ENCODE assay signal across 10 mouse cellular contexts in genomic region chrX:12116128-12116527, GRCm38 (mm10). TPM values are rescaled to one million over a fixed set of nuclear protein-coding genes. Genes with fewer than 3 reads are reported as not detected.
A peak's percentile ranks its signal among the peaks of the same experiment; 100 is the strongest.
DNase-seq lines count a peak whose midpoint lies in the region; ATAC-seq lines count a peak whose summit lies in the region.
"Had no signal": no experiment of that assay in that cellular context is flagged by ENCODE, and none has a peak within 500 bp of the region (broad histone marks: within the 10 kb centered on the region; RNA-seq: fewer than 3 reads in every experiment).

No protein-coding gene starts in this region.

- peaks cover 7% of the 10 kb centered on the region; the same call in 1 of the 2 replicates for H3K27me3 ChIP-seq in kidney, embryonic 15.5 days
- H3K27me3 ChIP-seq in heart, embryonic 14.5 days (ENCODE audit: control insufficient read depth, insufficient read depth, low read length), result no peaks in the 10 kb centered on the region

- 18% methylated on average over 7 of the region's 7 CpGs for WGBS in kidney, embryonic 15.5 days
- 17% methylated on average over 7 of the region's 7 CpGs for WGBS in heart, embryonic 14.5 days

- 0 out of 2 replicates have a peak, but pooled peaks have one; percentile 25 for ATAC-seq in kidney, embryonic 15.5 days (replicated peaks; ENCODE audit: low FRiP score)
- peak; percentile 56 for ATAC-seq in CD4-positive, CD25-positive, alpha-beta regulatory T cell, adult 4 months
- ATAC-seq in heart, embryonic 14.5 days (ENCODE audit: insufficient number of reproducible peaks, insufficient read depth, low FRiP score, low read depth), result no peak; the same call in 1 of the 2 replicates

- no peak for DNase-seq in kidney, adult 11 months
- peak; percentile 56 for DNase-seq in lung, postnatal 36 days
- DNase-seq in thymus, postnatal 25 days, result no peak
- DNase-seq in right cerebral cortex, adult 18-20 months, result no peak
- DNase-seq: left cerebral cortex, postnatal 4 days; retina, postnatal 1 day; thymus, postnatal 36 days had no signal

- no peak overlapping the region for H3K9ac ChIP-seq in kidney, embryonic 15.5 days
- peak overlapping the region; percentile 34; the same call in 1 of the 2 replicates for H3K9ac ChIP-seq in heart, embryonic 14.5 days (ENCODE audit: low read length)

- no peaks in the 10 kb centered on the region for H3K36me3 ChIP-seq in kidney, embryonic 15.5 days
- H3K36me3 ChIP-seq in heart, embryonic 14.5 days (ENCODE audit: control insufficient read depth, insufficient read depth, low read length), result no peaks in the 10 kb centered on the region

- peaks cover 5% of the 10 kb centered on the region; the same call in 1 of the 2 replicates for H3K4me1 ChIP-seq in kidney, embryonic 15.5 days
- peaks cover 8 to 12% of the 10 kb centered on the region in 2 experiments; a peak in 3 of 4 replicates for H3K4me1 ChIP-seq in heart, embryonic 14.5 days (ENCODE audit: control insufficient read depth in 2 of 2, insufficient read depth in 2 of 2, low read length in 2 of 2)

- no peak overlapping the region for H3K4me3 ChIP-seq in kidney, embryonic 15.5 days (replicated peaks)
- H3K4me3 ChIP-seq in heart, embryonic 14.5 days (ENCODE audit: control insufficient read depth in 1 of 2, insufficient read depth in 1 of 2, low read depth in 1 of 2, low read length in 2 of 2), result peak overlapping the region in 1 of 2 experiments; percentile 6; a peak in 2 of 4 replicates

- H3K27ac ChIP-seq in kidney, embryonic 15.5 days, result no peak overlapping the region
- peak overlapping the region; percentile 56 to 57 for H3K27ac ChIP-seq in heart, embryonic 14.5 days (replicated peaks in 1 of 2; ENCODE audit: control insufficient read depth in 1 of 2, insufficient read depth in 1 of 2, low read depth in 2 of 2, low read length in 2 of 2)

- no peak overlapping the region for H3K4me2 ChIP-seq in kidney, embryonic 15.5 days
- H3K4me2 ChIP-seq in heart, embryonic 14.5 days (ENCODE audit: low read length), result peak overlapping the region; percentile 42

- H3K9me3 ChIP-seq in kidney, embryonic 15.5 days (replicated peaks), result no peaks in the 10 kb centered on the region
- H3K9me3 ChIP-seq in heart, embryonic 14.5 days (ENCODE audit: control insufficient read depth, low read length), result no peaks in the 10 kb centered on the region

RNA-seq across cellular contexts. Expression of gene Bcor, which starts 44.0 kb away (rescaled TPM):
- polyA plus RNA-seq in kidney, embryonic 15.5 days (2015; fragmentation: Nextera tagmentation; extraction: Ambion mirVana), result 18.8 and 19.3 TPM in 2 replicates
- polyA plus RNA-seq in CD4-positive, CD25-positive, alpha-beta regulatory T cell, adult 4 months (2017; shearing (Covaris generic)), result 10 to 100 TPM; 24.2 to 26.1 TPM
- 17.0 and 17.7 TPM in 2 replicates for polyA plus RNA-seq in heart, embryonic 14.5 days (2014; fragmentation: Nextera tagmentation; extraction: Ambion mirVana)
